Mouse (Mus musculus): ENCODE data around the gene Ptrh1.

Ptrh1 gene

GRCm38 (mm10) chr2:32798251-32798962 is 22.8 kb downstream of the Ptrh1 start:
- peak; percentile 27 for DNase-seq

- no peak for DNase-seq
Observed at GRCm38 (mm10) chr2:32808816-32809566, 33.4 kb downstream of the Ptrh1 start.

- DNase-seq = no peak
Observed at GRCm38 (mm10) chr2:32811959-32812358, 36.4 kb downstream of the Ptrh1 start.

- no peak for DNase-seq
Observed at GRCm38 (mm10) chr2:32816497-32816896, 40.9 kb downstream of the Ptrh1 start.

- peak; percentile 83 for DNase-seq
Observed at GRCm38 (mm10) chr2:32816946-32817581, 41.5 kb downstream of the Ptrh1 start.

GRCm38 (mm10) chr2:32817589-32817988 is 42.0 kb downstream of the Ptrh1 start:
- DNase-seq = no peak

- no peak for DNase-seq
Observed at GRCm38 (mm10) chr2:32818208-32818607, 42.6 kb downstream of the Ptrh1 start.

- DNase-seq = no peak
Observed at GRCm38 (mm10) chr2:32821041-32821802, 45.6 kb downstream of the Ptrh1 start.

GRCm38 (mm10) chr2:32822643-32823042 is 47.1 kb downstream of the Ptrh1 start:
- no peak for DNase-seq

- DNase-seq = no peak
Observed at GRCm38 (mm10) chr2:32823153-32823552, 47.6 kb downstream of the Ptrh1 start.

GRCm38 (mm10) chr2:32823579-32824154 is 48.1 kb downstream of the Ptrh1 start:
- no peak for DNase-seq

GRCm38 (mm10) chr2:32824181-32824580 is 48.6 kb downstream of the Ptrh1 start:
- no peak for DNase-seq

- no peak for DNase-seq
Observed at GRCm38 (mm10) chr2:32824778-32825177, 49.2 kb downstream of the Ptrh1 start.

GRCm38 (mm10) chr2:32825796-32826195 is 50.2 kb downstream of the Ptrh1 start:
- DNase-seq = no peak
